Mouse (Mus musculus) ES-E14 (cell line): Measurements from ENCODE around the gene Atp13a3.

Source experiments
- CHD2 ChIP-seq: IDR thresholded peaks from 2 replicates; pipeline ENCODE4 v1.6.1; 2014; ENCODE audit warnings: mild to moderate bottlenecking, low read depth, low read length, inconsistent platforms
- HCFC1 ChIP-seq: IDR thresholded peaks from 2 replicates; pipeline ENCODE4 v1.6.1; 2012; ENCODE audit warnings: low read length, inconsistent platforms, borderline replicate concordance; ENCODE audit not compliant: insufficient read depth
- ZC3H11A ChIP-seq: IDR thresholded peaks from 2 replicates; pipeline ENCODE4 v1.6.1; 2012; ENCODE audit warnings: low read depth, mild to moderate bottlenecking, inconsistent platforms, low read length, borderline replicate concordance

DNA sequence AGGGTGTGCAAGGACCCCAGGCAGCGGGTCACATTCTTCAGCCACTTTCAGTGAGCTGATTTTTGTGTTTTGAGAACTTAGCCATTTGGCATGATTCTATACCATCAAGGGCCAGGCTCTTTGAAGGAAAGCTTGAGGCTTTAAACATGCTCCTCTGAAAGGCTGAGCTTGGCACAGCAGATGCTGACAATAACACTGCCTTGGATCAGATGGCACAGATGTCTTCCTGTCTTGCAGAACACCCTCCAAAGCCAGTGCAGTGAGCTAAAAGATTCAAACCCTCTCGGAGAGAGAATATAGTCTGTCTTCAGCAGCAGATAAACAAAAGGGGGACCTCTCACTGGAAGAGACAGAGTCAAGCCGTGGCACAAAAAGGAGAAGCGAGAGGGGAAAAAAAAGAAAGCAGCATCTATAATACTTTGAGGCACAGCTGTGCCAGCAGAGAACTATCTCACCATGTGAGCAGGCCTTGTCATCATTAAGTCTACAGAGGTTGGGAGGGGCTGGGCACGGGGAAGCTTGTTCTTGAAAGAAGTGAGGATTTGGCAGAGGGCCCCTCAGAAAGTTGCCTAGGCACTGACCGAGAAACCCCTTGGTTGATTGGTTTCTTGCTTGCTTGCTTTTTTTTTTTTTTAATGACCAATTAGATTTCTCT, 133.7 kb downstream of the Atp13a3 start:
- TF ChIP-seq ZC3H11A (no peak), HCFC1 (no peak), CHD2 (no peak)
